Mouse (Mus musculus) left cerebral cortex, adult 6 months (tissue): ENCODE results near the gene Gm47841. TPM values are rescaled to one million over a fixed set of nuclear protein-coding genes. Genes with fewer than 3 reads are reported as not detected.

Source experiments
- long read RNA-seq, 2 experiments: library from polyadenylated mRNA; unstranded; transcript quantifications; one replicate each; pipeline ENCODE4 v2.0.0; 2019 to 2020
- polyA plus RNA-seq: library from polyadenylated mRNA; unstranded; fragments of <200 nt; fragmentation: Nextera tagmentation; gene quantifications from 2 replicates; pipeline ENCODE4 v1.2.3, GENCODE M21; 2021

Gm47841 gene
- polyA plus RNA-seq: not detected in 2 replicates
- long read RNA-seq, experiment 1: 0 reads
- long read RNA-seq, experiment 2: 0 reads

DNA sequence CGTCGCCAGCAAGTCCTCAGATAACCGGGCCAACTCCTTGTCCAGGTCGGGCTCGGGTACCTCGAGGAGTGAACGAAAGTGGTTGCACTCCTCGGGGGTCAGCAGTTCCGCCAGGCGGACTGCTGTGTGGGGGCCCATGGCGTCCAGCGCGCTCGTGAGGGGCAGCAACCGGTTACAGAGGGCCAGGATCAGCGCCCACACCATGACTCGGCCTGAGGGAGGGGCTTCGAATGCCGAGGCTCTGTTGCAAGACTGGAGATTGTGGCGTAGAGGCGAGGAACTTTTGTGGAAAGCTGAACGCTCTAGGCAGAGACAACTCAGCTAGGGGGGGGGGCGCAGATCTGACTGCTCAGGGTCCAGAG lies at the start of gene Gm47841:
Gene Gm47841, minus strand, starts transcription at position 204 of the 362 bp plus-strand sequence.

DNA sequence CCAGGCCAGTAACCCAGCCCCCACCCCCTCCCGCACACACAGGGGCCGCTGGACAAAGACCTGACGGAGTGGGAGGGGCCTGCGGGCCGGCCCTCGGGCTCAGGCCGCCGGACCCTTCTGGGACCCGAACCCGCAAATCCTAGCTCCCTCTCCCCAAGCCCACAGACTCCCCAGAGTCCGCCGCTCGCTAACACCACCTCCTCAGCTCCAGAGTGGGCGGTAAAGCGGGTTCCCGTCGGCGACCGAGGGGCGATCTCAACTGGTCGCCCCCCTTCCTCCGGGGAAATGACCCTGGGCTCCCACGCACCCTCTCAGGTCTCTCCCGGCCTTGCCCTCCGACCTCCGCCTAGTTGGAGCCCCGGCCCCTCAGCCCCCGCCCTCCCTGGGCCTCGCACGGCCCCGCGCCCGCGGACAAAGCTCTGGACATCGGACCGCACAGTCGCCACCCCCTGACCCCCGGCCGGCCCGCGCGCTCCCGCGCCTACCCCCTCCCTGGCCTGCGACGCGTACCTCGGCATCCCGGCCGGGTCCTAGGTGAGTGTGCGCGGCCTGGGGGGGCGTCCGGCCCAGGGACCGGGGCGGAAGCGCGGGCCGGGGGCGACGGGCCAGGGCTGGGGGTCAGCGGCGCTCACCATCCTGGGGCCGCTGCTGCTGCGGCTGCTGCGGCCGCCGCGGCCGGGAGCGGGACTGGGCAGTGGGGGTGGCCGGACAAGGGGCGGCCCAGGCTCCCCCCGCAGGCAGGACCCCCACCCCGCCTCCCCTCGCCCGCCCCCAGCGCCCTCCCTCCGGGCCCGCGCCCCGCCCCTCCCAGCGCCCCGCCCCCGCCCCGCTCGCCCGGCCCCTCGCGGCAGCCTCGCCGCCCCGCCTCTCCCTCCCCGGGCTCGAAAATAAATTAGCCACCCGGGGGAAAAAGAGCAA lies 30.9 kb upstream of the Gm47841 start, which contains the start of gene Fignl2:
Gene Fignl2, minus strand, starts transcription at position 755 of the 918 bp plus-strand sequence.

Other genes starting within 250 kb of the Gm47841 start
- gene Scn8a, start 177.5 kb downstream of the Gm47841 start, polyA plus RNA-seq: 16.0 and 35.0 TPM in 2 replicates
- gene Fignl2, start 31.2 kb upstream of the Gm47841 start, polyA plus RNA-seq: 0.06 TPM in 1 of 2 replicates, not detected in the other
- gene Ankrd33, start 68.4 kb upstream of the Gm47841 start, polyA plus RNA-seq: not detected in 2 replicates
- 4.6 and 7.0 TPM in 2 replicates for gene Acvrl1, start 81.1 kb upstream of the Gm47841 start, polyA plus RNA-seq
- 6.7 and 6.9 TPM in 2 replicates for gene Acvr1b, start 126.7 kb upstream of the Gm47841 start, polyA plus RNA-seq
- gene Grasp, start 176.8 kb upstream of the Gm47841 start, polyA plus RNA-seq: 5.3 and 56.5 TPM in 2 replicates
- gene Nr4a1, start 206.9 kb upstream of the Gm47841 start, polyA plus RNA-seq: 39.6 and 145 TPM in 2 replicates
- 65.5 and 70.6 TPM in 2 replicates for gene Atg101, start 236.9 kb upstream of the Gm47841 start, polyA plus RNA-seq
- gene 6030408B16Rik, start 245.8 kb upstream of the Gm47841 start, polyA plus RNA-seq: 0.29 and 0.34 TPM in 2 replicates